In genomic region chr5:90601469-90601868, GRCm38 (mm10) we compare ENCODE assay signal across 8 mouse cellular contexts. TPM values are rescaled to one million over a fixed set of nuclear protein-coding genes. Genes with fewer than 3 reads are reported as not detected.
DNase-seq lines count a peak whose midpoint lies in the region; ATAC-seq and TF ChIP-seq lines count a peak whose summit lies in the region.

No protein-coding gene starts in this region.

- ATAC-seq in intestine, embryonic 15.5 days = peak; percentile 41; the same call in 1 of the 2 replicates
- no peak; the same call in 1 of the 2 replicates for ATAC-seq in lung, postnatal 0 days

- no peaks in the 10 kb centered on the region for H3K27me3 ChIP-seq in intestine, embryonic 15.5 days (replicated peaks)
- no peaks in the 10 kb centered on the region for H3K27me3 ChIP-seq in lung, postnatal 0 days (replicated peaks; ENCODE audit: insufficient read depth, low read length)

- H3K4me3 ChIP-seq in intestine, embryonic 15.5 days (replicated peaks) = no peak overlapping the region
- H3K4me3 ChIP-seq in lung, postnatal 0 days (ENCODE audit: low read depth, low read length) = no peak overlapping the region

- no peak overlapping the region for H3K4me2 ChIP-seq in intestine, embryonic 15.5 days (replicated peaks)
- H3K4me2 ChIP-seq in lung, postnatal 0 days (replicated peaks; ENCODE audit: low read depth, low read length) = no peak overlapping the region

- H3K9ac ChIP-seq in intestine, embryonic 15.5 days = no peak overlapping the region
- H3K9ac ChIP-seq in lung, postnatal 0 days (replicated peaks; ENCODE audit: low read depth) = no peak overlapping the region

- TF ChIP-seq EP300 in lung, postnatal 0 days (IDR thresholded peaks at IDR 0.05) = no peak

- 19% methylated on average over 6 of the region's 6 CpGs for WGBS in intestine, embryonic 15.5 days
- 10% methylated on average over 6 of the region's 6 CpGs for WGBS in lung, postnatal 0 days

- peak; percentile 75 for TF ChIP-seq CTCF in lung, postnatal 0 days (IDR thresholded peaks at IDR 0.05)

- H3K36me3 ChIP-seq in intestine, embryonic 15.5 days = no peaks in the 10 kb centered on the region
- H3K36me3 ChIP-seq in lung, postnatal 0 days (ENCODE audit: insufficient read depth, low read length) = no peaks in the 10 kb centered on the region

- no peak overlapping the region for H3K27ac ChIP-seq in intestine, embryonic 15.5 days
- no peak overlapping the region for H3K27ac ChIP-seq in lung, postnatal 0 days (ENCODE audit: low read length)

- H3K9me3 ChIP-seq in intestine, embryonic 15.5 days = no peaks in the 10 kb centered on the region
- no peaks in the 10 kb centered on the region for H3K9me3 ChIP-seq in lung, postnatal 0 days (ENCODE audit: low read length)

- peak; percentile 4 for DNase-seq in cerebellum, adult 11 months
- no peak for DNase-seq in cerebellum, adult 9-11 months
- DNase-seq in right cerebral cortex, adult 18-20 months = peak; percentile 34
- no peak for DNase-seq in right cerebral cortex, postnatal 36 days (ENCODE audit: low spot score in 2 of 2)
- DNase-seq in embryo, embryonic 11 days = peak; percentile 79
- peak; percentile 75 for DNase-seq in lung, postnatal 0 days (ENCODE audit: low spot score)
- peak; percentile 19 for DNase-seq in right cerebral cortex, postnatal 25 days

- H3K4me1 ChIP-seq in intestine, embryonic 15.5 days (replicated peaks) = no peaks in the 10 kb centered on the region
- no peaks in the 10 kb centered on the region for H3K4me1 ChIP-seq in lung, postnatal 0 days (ENCODE audit: insufficient read depth, low read depth, low read length)

RNA-seq across cellular contexts. Expression of gene Rassf6, which starts 39.0 kb away (rescaled TPM):
- polyA plus RNA-seq in intestine, embryonic 15.5 days (2015; fragmentation: Nextera tagmentation; extraction: Ambion mirVana) = 26.9 and 29.0 TPM in 2 replicates
- polyA plus RNA-seq in lung, postnatal 0 days (2015; fragmentation: Nextera tagmentation; extraction: Ambion mirVana) = 6.8 and 8.6 TPM in 2 replicates

RNA-seq across cellular contexts. Expression of gene 5830473C10Rik, which starts 40.6 kb away (rescaled TPM):
- polyA plus RNA-seq in intestine, embryonic 15.5 days (2015; fragmentation: Nextera tagmentation; extraction: Ambion mirVana) = 0.06 TPM in 1 of 2 replicates, not detected in the other
- not detected in 2 replicates for polyA plus RNA-seq in lung, postnatal 0 days (2015; fragmentation: Nextera tagmentation; extraction: Ambion mirVana)

Comparison
In these comparisons a context has a peak if more than half of its experiments do, and no peak if none do; other contexts are left out.
1. DNase-seq: peak in cerebellum, adult 11 months (single experiment), right cerebral cortex, adult 18-20 months (single experiment), embryo, embryonic 11 days (single experiment), lung, postnatal 0 days (single experiment) and right cerebral cortex, postnatal 25 days (single experiment); none in cerebellum, adult 9-11 months (single experiment) and right cerebral cortex, postnatal 36 days (0 of 2).